Mouse (Mus musculus) Patski (cell line): ENCODE measurements around the gene Gadd45a. TPM values are rescaled to one million over a fixed set of nuclear protein-coding genes. Genes with fewer than 3 reads are reported as not detected.
A peak's percentile ranks its signal among the peaks of the same experiment; 100 is the strongest.
"Not testable (repeated sequence)": the region's sequence is repeated elsewhere in the genome, so short reads cannot be mapped to it uniquely, and the experiment has no call there.

Experiments
- ATAC-seq: fragments of 100-300 bp; one replicate; pipeline ENCODE4 v1.8.0; 2021
- CTCF ChIA-PET: fragments of 350-600 bp; sonication (Branson Sonifier 250); formaldehyde crosslinking; loops from one replicate; lab custom pipeline; 2022; ENCODE audit warnings: inconsistent platforms; lab: Charles Lee
- POLR2A ChIA-PET: fragments of 350-600 bp; sonication (Branson Sonifier 250); formaldehyde crosslinking; loops from one replicate; lab custom pipeline; 2022; ENCODE audit warnings: antibody characterized with exemption, inconsistent platforms; lab: Charles Lee
- DNase-seq: peaks from one replicate; pipeline ENCODE4 v3.0.0-alpha.2; 2011; ENCODE audit warnings: low read depth, low spot score
- H3K27me3 ChIP-seq: fragments of 371-371 bp; one replicate; pipeline ENCODE4 v1.5.1; 2021
- CTCF ChIP-seq: fragments of 100-300 bp; IDR thresholded peaks from one replicate; pipeline ENCODE4 v1.5.1; 2021
- in situ Hi-C: fragments of 300-500 bp; cut with MboI; formaldehyde crosslinking; loops from 3 replicates; pipeline ENCODE4 v1.11.1; 2018; ENCODE audit warnings: low pct_unique_long_range_greater_than_20kb, mixed read lengths
- polyA plus RNA-seq: library from polyadenylated mRNA; unstranded; gene quantifications from one replicate; pipeline ENCODE4 v1.2.3, GENCODE M21; 2021

Gadd45a gene
- polyA plus RNA-seq, 1 experiment from 2014 or later: 138 TPM

DNA sequence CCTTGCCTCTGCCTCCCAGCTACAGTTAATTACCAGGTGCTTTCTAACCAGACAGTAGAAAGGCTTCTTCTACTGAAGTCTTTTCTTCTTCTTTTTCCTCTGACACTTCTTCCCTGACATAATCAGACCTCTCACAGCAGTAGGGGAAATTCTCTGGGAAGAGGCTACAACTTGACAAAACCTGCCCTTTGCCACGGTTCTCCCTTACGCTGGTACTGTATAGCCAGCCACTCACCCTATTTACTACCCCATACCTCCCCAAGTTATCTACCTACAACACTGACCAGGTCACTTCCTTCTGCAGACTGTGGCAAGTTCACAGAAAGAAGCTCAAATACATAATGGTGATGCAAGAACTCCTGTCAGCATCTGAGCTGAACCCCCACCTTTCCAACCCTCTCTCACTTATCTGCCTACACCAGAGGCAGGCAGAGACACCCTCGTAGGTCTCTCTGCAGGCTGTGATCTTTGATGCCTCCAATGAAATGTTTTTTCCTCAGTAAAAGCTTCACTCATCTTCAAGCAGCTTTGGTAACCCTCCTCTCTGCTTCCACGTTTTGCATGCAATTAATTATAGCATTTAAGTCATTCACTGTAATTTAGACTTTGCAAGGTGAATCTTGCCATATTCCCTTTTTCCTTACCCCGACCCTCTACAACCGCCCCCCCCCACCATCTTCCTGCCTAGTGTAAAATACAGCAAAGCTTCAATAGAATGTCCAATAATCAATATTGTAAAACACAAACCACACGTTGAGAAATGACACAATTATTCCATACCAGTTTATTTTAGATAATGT, 2.7 kb downstream of the Gadd45a start:
- CTCF ChIA-PET: interaction anchor here (1.8 to 5.2 kb wide), 5 partner anchors 36 to 105 kb away, joined by 6 to 48 read pairs (median 15); no protein-coding TSS in a partner anchor
- ATAC-seq: no peak
- no peak for TF ChIP-seq CTCF
- DNase-seq: no peak
- POLR2A ChIA-PET: interaction anchor here (1.0 to 3.1 kb wide), 5 partner anchors 50 to 106 kb away, joined by 3 to 17 read pairs (median 5); no protein-coding TSS in a partner anchor
- in situ Hi-C loops: loop anchor here (5.0 kb wide), 2 partner anchors 108 to 137 kb away; partner anchors contain the start of gene Gng12
- no peaks in the 10 kb centered on the region for H3K27me3 ChIP-seq

DNA sequence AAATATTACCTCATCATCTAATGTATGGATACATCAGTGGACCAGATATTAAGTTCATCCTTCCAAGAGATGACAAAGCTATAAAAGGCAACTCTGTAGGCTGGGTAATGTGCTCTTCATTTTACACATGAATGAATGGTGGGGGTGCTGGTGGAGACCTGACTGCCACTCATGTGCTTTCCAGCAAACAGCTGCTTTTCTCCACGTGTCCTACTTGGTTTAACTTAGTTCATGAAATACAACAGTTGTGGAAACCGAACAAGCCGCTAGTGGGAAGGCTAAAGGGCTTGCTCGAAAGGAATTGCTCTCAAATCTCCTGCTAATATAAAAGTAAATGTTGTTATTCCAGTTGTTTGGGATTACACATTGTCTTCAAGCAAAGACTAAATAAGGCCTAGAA, 3.7 kb downstream of the Gadd45a start:
- ChIA-PET CTCF (interaction anchor here (1.0 to 5.2 kb wide), 4 partner anchors 35 to 72 kb away, joined by 3 to 21 read pairs (median 10); no protein-coding TSS in a partner anchor), POLR2A (interaction anchor here (0.8 to 1.7 kb wide), 5 partner anchors 39 to 120 kb away, joined by 3 to 5 read pairs (median 4); no protein-coding TSS in a partner anchor)
- no peaks in the 10 kb centered on the region for H3K27me3 ChIP-seq
- no peak for ATAC-seq
- in situ Hi-C loops: no loop called here
- DNase-seq: no peak
- TF ChIP-seq CTCF: no peak

DNA sequence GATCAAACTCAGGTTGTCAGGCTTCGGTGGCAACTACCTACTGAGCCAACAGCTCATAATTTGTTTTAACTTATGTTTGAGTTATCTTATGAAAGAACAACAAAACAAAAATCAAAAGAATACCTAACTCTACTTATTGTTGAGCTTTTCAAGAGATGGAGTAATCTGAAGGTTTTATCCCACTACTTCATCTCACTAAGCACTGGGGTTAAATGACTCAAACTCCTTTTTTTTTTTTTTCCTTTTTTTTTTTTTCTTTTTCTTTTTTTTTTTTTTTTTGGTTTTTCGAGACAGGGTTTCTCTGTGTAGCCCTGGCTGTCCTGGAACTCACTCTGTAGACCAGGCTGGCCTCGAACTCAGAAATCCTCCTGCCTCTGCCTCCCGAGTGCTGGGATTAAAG, 4.3 kb downstream of the Gadd45a start:
- CTCF ChIA-PET: interaction anchor here (1.0 to 4.0 kb wide), 4 partner anchors 34 to 73 kb away, joined by 3 to 15 read pairs (median 5); no protein-coding TSS in a partner anchor
- DNase-seq, in situ Hi-C loops, ATAC-seq, H3K27me3 ChIP-seq: not testable (repeated sequence)
- POLR2A ChIA-PET: interaction anchor here (0.7 to 1.3 kb wide), 5 partner anchors 39 to 497 kb away, joined by 3 to 10 read pairs (median 4); no protein-coding TSS in a partner anchor

DNA sequence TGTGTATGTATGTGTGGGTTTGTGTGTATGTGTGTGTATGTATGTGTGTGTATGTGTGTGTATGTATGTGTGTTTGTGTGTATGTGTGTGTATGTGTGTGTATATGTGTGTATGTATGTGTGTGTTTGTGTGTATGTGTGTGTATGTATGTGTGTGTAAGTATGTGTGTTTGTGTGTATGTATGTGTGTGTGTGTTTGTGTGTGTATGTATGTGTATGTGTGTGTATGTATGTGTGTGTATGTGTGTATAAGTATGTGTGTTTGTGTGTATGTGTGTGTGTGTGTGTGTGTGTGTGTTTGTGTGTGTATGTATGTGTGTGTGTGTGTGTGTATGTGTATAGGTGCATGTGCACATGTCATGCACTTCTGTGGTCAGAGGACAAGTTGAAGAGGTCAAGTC, 4.7 kb downstream of the Gadd45a start:
- DNase-seq, in situ Hi-C loops, ATAC-seq, H3K27me3 ChIP-seq: not testable (repeated sequence)
- ChIA-PET CTCF (interaction anchor here (1.0 to 4.0 kb wide), 5 partner anchors 34 to 107 kb away, joined by 3 to 15 read pairs (median 4); no protein-coding TSS in a partner anchor), POLR2A (interaction anchor here (0.7 to 0.8 kb wide), 2 partner anchors 136 to 497 kb away, joined by 3 to 10 read pairs; no protein-coding TSS in a partner anchor)

DNA sequence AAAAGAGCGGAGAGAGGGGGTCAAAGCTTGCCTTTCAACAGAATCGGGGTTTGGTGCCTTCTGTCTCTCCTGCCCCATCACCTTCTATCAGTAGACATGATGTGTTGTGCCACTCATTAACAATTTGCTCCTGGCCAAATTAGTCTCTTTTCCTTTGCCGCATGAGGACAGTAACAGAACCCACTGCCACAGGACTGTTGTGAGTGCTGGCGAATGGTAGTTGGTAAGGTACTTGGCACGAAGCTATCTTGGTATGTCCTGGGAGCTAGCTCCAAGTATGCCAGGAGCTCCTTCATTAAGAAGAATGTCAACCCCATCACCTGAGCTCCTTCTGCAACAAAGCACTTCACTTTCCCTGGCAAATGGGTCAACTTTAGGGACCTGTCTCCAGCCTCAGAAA, 6.4 kb downstream of the Gadd45a start:
- ATAC-seq (no peak), DNase-seq (no peak)
- in situ Hi-C loops: no loop called here
- no peaks in the 10 kb centered on the region for H3K27me3 ChIP-seq
- no peak for TF ChIP-seq CTCF
- POLR2A ChIA-PET: interaction anchor here (1.3 kb wide), 1 partner anchor 11 kb away, joined by 3 read pairs; no protein-coding TSS in a partner anchor
- CTCF ChIA-PET: interaction anchor here (0.8 to 2.4 kb wide), 6 partner anchors 11 to 134 kb away, joined by 3 to 8 read pairs (median 4); no protein-coding TSS in a partner anchor

DNA sequence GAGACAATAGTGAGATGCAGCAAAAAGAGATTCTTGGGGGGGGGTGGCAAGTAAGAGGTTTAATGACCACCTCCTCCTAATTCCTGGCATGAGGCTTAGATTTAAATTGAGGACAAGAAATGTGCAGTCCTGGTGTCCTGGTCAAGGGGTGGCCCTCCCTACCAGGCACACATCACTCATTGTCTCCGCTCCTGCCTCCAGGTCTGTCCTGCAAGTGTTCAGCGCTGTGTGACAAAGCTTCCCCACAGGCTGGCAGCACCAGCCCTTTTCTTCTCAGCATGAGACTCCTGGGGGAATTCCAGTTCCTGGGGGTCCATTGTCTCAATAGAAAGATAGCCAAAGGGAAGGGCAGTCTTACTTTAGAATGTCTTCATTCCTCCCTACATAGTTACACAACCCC, 6.8 kb downstream of the Gadd45a start:
- no peaks in the 10 kb centered on the region for H3K27me3 ChIP-seq
- DNase-seq: no peak
- TF ChIP-seq CTCF: no peak
- ChIA-PET POLR2A (interaction anchor here (1.3 kb wide), 1 partner anchor 10 kb away, joined by 3 read pairs; no protein-coding TSS in a partner anchor), CTCF (interaction anchor here (0.8 to 2.4 kb wide), 6 partner anchors 10 to 133 kb away, joined by 3 to 8 read pairs (median 4); no protein-coding TSS in a partner anchor)
- in situ Hi-C loops: no loop called here
- peak; percentile 27 for ATAC-seq

DNA sequence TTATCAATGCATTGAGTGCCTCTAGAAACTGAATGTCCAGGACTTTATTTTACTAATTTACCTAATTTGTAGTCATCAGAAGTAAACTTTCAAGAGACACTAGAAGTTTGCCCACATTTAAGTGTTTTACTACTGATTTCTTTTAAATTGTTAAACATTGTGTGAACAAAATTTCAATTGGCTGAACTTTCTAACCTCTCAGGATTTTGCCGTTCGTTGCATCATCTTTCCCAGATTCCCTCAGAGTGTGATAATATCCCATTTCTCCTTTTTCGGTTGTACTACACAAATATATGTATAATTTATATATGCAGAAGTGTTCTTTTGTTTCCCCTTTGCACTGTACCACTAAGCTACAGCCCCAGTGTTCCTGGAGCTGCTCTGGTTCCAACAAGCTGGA, 7.3 kb downstream of the Gadd45a start:
- no peak for TF ChIP-seq CTCF
- DNase-seq (no peak), ATAC-seq (no peak)
- no peaks in the 10 kb centered on the region for H3K27me3 ChIP-seq
- POLR2A ChIA-PET: no interaction called here
- CTCF ChIA-PET: interaction anchor here (1.1 to 2.4 kb wide), 3 partner anchors 67 to 109 kb away, joined by 3 to 8 read pairs (median 6); no protein-coding TSS in a partner anchor
- in situ Hi-C loops: loop anchor here (5.0 kb wide), 1 partner anchor 63 kb away; no protein-coding TSS in a partner anchor

DNA sequence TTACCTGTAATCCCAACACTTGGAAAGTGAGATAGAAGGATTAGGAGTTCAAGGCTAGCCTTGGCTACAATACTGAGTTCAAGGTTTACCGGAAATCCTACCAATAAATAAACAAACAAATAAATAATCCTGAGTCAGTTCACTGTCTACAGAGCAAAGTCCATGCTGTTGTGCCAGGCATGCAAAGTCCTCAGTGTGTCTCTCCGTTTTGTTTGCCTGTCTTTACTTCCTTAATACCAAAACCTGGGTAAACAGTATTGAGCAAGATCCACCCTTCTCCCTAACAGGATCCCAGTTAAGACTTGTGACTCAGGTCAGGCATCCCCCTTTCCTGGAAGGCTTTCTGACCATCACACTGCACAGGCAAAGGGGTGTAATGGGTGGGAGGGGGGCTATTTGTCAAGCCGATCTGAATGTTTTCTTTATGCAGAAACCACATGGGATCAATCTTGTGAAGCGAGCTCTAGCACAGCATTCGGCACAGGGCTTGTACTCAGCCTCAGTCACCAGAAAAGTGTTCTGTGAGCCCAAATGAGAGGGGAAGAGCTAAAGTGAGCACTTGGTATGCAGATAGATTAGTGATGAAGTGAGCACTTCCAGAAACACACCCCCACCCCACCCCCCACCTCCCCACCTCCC, 7.8 kb downstream of the Gadd45a start:
- no peaks in the 10 kb centered on the region for H3K27me3 ChIP-seq
- no peak for TF ChIP-seq CTCF
- DNase-seq: no peak
- ATAC-seq: no peak
- in situ Hi-C loops: loop anchor here (5.0 kb wide), 1 partner anchor 62 kb away; no protein-coding TSS in a partner anchor
- CTCF ChIA-PET: interaction anchor here (1.4 kb wide), 1 partner anchor 66 kb away, joined by 6 read pairs; no protein-coding TSS in a partner anchor
- POLR2A ChIA-PET: no interaction called here

DNA sequence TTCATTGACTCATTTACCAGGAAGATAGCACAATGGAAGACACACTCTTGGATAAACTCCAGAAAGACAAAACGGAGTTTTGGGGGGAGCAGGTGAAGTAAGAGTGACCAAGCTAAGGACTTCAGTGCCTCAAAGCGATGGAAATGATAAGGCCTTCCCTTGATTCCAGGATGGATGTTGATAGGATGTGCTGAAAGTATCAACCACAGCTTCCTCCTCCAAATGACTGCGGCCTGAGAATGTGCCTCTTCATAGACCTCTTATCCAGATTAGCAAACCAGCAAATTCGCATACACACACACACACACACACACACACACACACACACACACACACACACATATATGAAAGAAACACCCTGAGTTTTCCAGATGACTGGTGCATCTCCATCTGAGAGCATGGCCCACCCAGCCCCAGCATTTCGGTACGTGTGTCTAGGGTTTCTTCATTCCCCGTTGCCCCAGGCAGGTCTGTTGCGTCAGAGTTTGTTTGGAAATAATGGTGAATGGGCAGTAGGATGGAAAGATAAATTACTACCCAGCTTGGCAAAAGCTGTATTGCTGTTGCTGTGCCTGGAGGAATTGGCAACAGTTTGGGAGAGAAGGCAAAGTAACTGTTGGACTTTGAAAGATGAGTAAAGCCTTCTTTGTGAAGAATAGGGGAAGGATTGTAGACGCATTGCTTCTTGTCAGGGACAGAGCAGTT, 9.7 kb downstream of the Gadd45a start:
- no peak for DNase-seq
- no peak for TF ChIP-seq CTCF
- peak; percentile 40 for ATAC-seq
- no peaks in the 10 kb centered on the region for H3K27me3 ChIP-seq
- POLR2A ChIA-PET: interaction anchor here (1.4 kb wide), 1 partner anchor 9 kb away, joined by 6 read pairs; the partner anchor contains the start of gene Gadd45a
- in situ Hi-C loops: loop anchor here (5.0 kb wide), 1 partner anchor 60 kb away; no protein-coding TSS in a partner anchor
- CTCF ChIA-PET: interaction anchor here (0.8 to 1.2 kb wide), 3 partner anchors 60 to 131 kb away, joined by 3 to 4 read pairs (median 4); no protein-coding TSS in a partner anchor
